Mouse (Mus musculus): Measurements from ENCODE around the gene Olfr288.

DNA sequence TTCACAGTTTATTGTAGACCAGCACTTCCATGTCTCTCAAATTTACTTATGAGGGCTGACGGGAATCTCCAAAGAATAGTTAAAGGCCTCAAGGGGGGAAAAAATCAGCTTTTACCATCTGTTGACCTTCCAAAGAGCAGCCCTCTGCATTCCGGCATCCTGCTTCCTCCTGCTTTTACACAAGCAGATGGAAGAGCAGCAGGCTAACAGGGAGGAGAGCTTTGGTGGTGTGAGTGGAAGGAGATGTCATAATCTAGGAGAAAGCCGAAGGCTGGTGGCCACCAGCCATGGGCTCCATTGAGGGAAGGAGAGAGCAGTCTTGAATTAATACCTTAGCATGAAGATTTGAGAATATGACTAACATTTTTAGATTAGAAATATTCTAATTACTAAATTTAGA lies 47.0 kb downstream of the Olfr288 start:
- TF ChIP-seq CTCF (IDR thresholded peaks at IDR 0.05; ENCODE audit: borderline replicate concordance, extremely low read depth, insufficient read depth, insufficient read length) (no peak), POLR2A (IDR thresholded peaks at IDR 0.05; ENCODE audit: borderline replicate concordance, extremely low read depth, insufficient read depth, insufficient read length, poor library complexity, severe bottlenecking) (no peak)

All from brain, embryonic 14.5 days (tissue).